Mouse (Mus musculus) left cerebral cortex, postnatal 4 days (tissue): ENCODE measurements around the gene Scaf1. TPM values are rescaled to one million over a fixed set of nuclear protein-coding genes. Genes with fewer than 3 reads are reported as not detected.
"Not testable (repeated sequence)": the region's sequence is repeated elsewhere in the genome, so short reads cannot be mapped to it uniquely, and the experiment has no call there.

Source experiments
- DNase-seq: peaks from one replicate; pipeline ENCODE4 v3.0.0-alpha.2; 2022
- intact Hi-C: fragments of 180-260 bp; cut with DNase I; formaldehyde crosslinking; loops from one replicate; pipeline ENCODE4 v1.15.1; 2025
- total RNA-seq, 2 experiments: library from RNA; stranded (reverse); gene quantifications; 2 replicates each; pipeline ENCODE4 v1.2.3; 2021

Gene Scaf1
- total RNA-seq, 2 experiments from 2014 or later, result 154 TPM

- no peak for DNase-seq
Measured at GRCm38 (mm10) chr7:45046853-45047350, 30.7 kb upstream of the Scaf1 start.

DNA sequence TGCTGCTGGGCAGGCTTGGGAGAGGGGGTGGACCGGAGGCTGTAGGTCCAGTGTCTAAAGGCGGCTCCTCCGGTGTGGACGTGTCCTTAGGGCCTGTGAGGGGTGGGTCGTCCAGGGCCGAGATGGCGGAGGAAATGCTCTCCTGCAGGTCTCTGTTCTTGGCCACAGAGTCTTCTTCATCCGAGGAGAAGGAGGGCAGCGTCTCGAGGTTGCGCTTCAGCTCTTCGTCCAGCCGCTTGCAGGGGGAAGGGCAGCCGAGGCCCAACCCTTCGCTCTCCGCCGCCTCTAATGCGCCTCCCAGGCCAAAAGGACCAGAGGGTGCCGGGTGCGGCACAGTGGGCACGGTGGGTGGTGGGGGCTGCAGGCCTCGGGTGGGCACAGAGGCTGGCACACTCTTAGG lies 29.6 kb upstream of the Scaf1 start:
- DNase-seq, result no peak
- intact Hi-C loops, result no loop called here

More at GRCm38 (mm10) chr7:45046853-45047350, 30.7 kb upstream of the Scaf1 start:
- intact Hi-C loops, result no loop called here

DNA sequence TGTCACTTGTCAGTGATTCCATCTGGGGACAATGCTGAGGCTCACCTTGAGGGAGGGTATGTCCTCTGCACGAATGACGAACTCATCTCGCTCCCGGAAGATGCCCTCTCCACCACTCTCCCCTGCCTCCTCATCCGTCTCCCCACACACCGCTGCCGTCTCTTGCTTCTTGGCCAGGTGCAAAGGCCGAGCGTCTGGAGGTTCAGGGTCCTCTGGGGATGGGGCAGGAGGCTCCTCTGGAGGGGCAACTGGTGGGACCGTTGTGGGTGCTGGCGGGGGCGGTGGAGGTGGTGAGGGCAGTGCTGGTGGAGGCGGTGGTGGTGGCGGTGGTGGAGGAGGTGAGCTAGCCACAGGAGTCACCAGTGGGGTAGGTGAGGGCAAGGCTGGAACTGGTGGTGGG lies 27.1 kb upstream of the Scaf1 start:
- DNase-seq, result no peak
- intact Hi-C loops, result no loop called here

GRCm38 (mm10) chr7:45040851-45041250 lies 24.7 kb upstream of the Scaf1 start:
- intact Hi-C loops, result no loop called here
- no peak for DNase-seq

DNA sequence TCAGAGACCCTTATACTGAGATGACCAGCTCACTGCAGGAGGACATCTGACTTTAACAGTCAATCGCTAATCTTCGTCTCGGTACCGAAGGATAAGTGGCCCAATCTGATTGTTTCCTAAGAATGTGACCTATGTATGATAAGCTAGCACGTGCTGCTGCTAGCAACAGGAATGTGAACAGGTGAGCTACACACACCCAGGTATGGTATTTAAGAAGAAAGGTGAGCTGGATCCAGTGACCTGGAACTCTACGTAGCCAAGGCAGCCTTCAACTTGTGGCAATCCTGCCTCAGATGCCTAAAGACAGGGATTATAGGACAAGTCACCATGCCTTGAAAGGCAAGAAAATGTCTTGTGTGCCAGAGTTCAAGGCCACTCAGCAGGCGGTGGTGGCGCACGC lies 22.2 kb upstream of the Scaf1 start:
- DNase-seq, result no peak
- intact Hi-C loops, result no loop called here

DNA sequence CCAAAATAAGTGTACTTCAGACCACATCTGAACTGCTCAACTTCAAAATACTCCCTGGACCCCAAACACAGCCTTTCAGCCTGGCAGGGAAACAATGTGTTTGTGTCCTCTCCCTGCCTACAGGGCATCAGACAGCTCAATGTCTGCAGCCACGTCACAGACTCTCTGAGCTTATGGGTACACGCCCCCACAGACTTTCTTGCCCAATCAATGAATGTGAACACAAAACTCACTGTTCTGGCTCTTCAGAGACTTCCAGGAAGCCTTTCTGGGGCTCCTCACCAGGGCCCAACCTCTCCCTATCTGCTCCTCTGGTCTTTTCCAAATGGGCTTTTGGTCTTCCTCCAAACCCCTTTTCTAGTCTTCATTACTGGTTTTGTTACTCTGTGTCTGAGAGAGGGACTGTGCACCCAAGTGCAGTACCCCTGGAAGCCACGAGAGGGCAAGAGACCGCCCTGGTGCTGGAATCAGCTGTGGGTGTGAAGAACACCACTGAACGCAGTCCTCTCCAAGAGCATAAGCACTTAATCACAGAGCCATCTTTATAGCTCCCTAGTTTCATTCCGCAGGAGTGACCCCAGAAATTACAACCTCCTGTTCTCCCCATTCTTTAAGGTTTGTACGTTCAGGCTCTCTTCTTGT lies 21.7 kb upstream of the Scaf1 start:
- intact Hi-C loops, result no loop called here
- DNase-seq, result peak; percentile 56

- intact Hi-C loops, result no loop called here
- DNase-seq, result no peak
Measured at GRCm38 (mm10) chr7:45036702-45037101, 20.5 kb upstream of the Scaf1 start.

- intact Hi-C loops, result no loop called here
- no peak for DNase-seq
Measured at GRCm38 (mm10) chr7:45035631-45036030, 19.5 kb upstream of the Scaf1 start.

DNA sequence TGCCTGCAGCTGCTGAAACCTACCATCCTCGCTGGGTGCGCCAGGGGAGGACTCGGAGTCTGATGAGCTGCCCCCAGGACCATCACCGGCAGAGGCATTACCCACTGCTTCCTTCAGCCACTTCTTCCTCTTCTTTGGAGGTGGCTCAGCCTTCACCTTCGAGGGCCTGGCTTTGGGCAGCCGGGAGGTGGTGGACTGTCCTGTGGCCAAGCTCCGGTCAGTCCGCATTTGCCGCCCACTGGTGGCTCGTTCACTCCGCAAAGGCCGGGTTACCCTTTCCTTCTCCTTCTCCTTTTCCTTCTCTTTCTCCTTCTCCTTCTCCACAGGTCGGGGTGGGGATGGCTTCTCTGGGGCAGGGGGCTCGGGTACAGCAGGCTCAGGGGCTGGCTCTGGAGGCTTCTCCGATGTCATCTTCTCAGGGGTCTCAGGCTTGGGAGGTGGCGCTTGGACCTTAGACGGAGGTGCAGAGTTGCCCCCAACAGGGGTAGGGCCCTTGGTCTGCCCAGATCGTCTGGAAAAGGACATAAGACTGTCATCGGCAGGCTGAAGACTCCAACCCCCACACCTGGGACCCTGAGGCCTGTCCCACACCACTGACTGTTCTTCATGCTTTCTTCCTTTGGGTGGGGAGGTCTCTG lies 17.7 kb upstream of the Scaf1 start:
- no peak for DNase-seq
- intact Hi-C loops, result no loop called here

GRCm38 (mm10) chr7:45030857-45031256 lies 14.7 kb upstream of the Scaf1 start:
- no peak for DNase-seq
- intact Hi-C loops, result no loop called here

DNA sequence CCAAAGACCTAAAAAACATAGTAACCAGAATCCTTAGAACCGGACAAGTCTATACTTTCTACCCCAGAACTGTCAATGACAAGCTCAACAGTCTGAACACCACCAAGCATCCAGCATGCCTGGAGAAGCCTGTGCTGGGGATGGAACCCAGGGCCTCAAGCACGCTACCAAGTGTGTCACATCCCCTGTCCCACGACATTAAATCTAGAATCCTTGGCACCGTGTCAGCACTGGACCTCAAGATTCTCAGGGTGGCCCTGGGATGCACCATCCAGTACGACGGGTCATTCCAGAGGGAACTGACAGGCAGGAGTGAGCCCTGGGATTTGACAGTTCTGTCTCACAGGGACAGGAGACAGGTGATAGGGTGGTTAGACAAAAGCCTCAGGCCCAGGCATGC lies 13.8 kb upstream of the Scaf1 start:
- intact Hi-C loops, result no loop called here
- no peak for DNase-seq

GRCm38 (mm10) chr7:45028351-45028750 lies 12.2 kb upstream of the Scaf1 start:
- intact Hi-C loops, result no loop called here
- no peak for DNase-seq

DNA sequence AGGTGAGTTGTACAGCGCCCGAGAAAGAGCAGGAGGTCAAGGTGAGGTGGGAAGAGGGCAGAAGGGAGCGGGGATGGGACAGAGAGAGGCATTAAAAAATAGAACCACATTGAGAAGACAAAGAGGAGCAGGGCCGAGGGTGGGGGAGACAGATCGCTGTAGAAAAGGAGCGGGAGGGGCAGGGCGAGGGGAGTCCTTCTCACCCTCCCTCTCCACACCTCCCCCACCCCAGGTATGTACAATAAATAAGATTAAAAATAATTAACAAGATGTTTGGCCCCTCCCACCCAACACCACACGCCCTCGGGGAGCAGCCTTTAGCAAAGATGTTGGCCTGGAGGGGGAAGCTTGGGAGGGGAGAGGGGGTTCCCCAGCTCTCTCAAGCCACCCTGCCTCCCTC lies 11.6 kb upstream of the Scaf1 start:
- intact Hi-C loops, result no loop called here

DNA sequence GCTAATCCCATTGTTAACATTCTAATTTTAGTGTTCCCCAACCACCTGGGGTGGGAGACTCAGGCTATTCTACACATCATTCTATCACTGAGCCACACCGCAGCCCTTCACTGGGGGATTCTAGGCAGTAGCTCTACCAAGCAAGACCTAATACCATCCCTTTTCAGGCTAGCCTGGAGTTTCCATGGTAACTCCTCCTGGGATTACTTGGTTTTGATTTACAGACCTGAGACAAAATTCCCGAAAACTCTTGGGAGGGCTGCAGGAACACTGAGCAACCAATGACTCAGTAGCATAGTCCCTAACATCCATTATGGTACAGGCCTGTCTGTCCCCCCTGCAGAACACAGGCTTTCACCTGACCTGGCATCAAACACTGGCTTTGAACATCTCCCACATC lies 10.1 kb upstream of the Scaf1 start:
- intact Hi-C loops, result no loop called here
- DNase-seq, result no peak

More for the DNA sequence above, 11.6 kb upstream of the Scaf1 start:
- no peak for DNase-seq

DNA sequence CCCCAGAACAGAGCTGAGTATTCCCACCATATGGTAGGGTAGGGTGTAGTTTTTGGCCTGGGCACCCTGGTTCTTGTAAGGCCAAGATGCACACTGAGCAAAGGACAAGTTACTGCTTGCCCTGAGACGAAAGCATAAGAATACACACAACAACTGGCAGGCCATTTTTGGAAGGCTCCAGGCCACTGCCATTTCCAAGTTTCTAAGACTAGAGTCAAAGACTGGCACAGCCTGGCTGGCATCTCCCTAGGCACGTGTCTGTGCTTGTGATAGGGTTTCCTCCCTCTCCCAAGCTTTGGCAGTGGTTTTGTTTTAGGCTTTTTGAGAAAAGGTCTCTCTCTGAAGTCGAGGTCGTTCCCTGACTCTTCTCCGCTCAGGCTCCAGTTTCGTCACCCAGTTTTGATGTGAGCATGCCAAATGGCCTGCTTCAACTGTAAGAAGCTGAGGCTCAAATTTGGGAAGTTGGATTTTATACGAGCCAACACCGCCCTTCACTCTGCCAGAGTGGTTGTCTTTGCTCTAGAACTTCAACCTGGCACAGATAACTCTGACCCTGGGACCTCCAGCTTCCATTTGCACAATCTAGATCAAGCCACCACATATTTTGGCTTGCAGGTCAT lies 9.5 kb upstream of the Scaf1 start:
- intact Hi-C loops, result no loop called here
- no peak for DNase-seq

DNA sequence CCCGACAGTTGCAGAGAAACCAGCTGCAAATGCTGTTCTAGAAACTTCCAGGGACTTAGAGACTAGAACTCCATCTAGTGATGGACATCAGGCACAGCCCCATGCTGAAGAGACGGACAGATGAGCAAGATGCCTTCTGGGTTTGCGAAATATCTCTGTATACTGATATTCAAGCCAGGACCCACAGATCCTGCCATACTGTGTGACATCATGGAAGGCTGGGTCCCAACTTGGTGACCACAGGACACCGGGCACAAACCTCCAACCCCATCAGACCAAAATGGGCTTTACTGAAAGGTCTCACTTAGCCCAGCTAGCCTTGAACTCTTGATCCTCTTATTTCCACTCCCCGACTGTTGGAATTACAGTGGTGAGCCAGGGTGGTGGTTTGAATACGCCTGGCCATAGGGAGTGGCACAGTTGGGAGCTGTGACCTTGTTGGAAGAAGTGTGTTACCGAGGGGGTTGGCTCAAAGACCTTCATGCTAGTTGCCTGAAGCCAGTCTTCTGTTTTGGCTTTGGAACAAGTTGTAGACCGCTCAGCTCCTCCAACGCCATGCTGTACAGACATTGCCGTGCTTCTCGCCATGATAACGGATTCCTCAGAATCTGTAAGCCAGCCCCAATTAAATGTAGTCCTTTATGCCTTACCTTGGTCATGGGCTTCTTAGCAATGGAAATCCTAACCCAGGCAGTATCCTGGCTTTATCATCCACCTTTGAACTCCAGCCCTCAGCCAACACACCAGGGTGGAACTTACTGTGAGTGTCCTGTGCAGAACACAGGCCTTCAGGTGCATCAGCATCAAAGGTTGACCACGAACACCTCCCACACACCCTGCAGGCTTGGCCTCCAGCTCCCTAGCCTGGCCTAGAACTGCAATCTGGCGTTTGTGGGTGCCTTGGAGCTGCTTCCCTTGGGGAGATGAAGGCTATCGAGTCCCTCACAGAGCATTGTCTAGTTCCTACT lies 8.4 kb upstream of the Scaf1 start:
- intact Hi-C loops, result no loop called here
- DNase-seq, result no peak

- DNase-seq, intact Hi-C loops: not testable (repeated sequence)
Measured at GRCm38 (mm10) chr7:45023711-45024110, 7.5 kb upstream of the Scaf1 start.

DNA sequence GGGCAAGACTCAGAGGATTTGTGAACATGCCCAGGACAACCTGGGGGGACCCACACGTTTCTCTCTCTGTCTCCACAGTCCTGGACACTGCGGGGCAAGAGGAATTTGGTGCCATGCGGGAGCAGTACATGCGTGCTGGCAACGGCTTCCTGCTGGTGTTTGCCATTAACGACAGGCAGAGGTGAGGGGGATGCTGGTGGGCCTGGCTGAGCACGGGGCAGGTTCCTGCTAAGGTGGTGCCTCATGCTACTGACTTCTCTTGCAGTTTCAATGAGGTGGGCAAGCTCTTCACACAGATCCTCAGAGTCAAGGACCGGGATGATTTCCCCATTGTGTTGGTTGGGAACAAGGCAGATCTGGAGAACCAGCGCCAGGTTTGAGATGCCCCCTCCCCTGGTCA lies 4.1 kb upstream of the Scaf1 start:
- intact Hi-C loops, result no loop called here
- DNase-seq, result no peak

- intact Hi-C loops, result no loop called here
- DNase-seq, result no peak
Measured at GRCm38 (mm10) chr7:45019031-45019571, 2.9 kb upstream of the Scaf1 start.

GRCm38 (mm10) chr7:45017242-45018061 lies 1.3 kb upstream of the Scaf1 start, which contains the start of gene Rras:
Gene Rras (plus strand): TSS chr7:45017961.
- DNase-seq, result peak; percentile 74
- intact Hi-C loops, result no loop called here
